Mouse (Mus musculus) testis, postnatal 14 days (tissue): ENCODE data around the gene Galnt10.

Source experiments
- DNase-seq: peaks from one replicate; pipeline ENCODE4 v3.0.0; 2021; ENCODE audit warnings: low spot score

Gene Galnt10

GRCm38 (mm10) chr11:57689811-57690210 lies 44.6 kb downstream of the Galnt10 start:
- no peak for DNase-seq

- no peak for DNase-seq
These were observed 45.6 kb downstream of the Galnt10 start for GRCm38 (mm10) chr11:57690836-57691235.

GRCm38 (mm10) chr11:57691939-57692338 lies 46.7 kb downstream of the Galnt10 start:
- DNase-seq = no peak

- DNase-seq = no peak
These were observed 47.5 kb downstream of the Galnt10 start for GRCm38 (mm10) chr11:57692726-57693125.

GRCm38 (mm10) chr11:57694486-57694885 lies 49.2 kb downstream of the Galnt10 start:
- DNase-seq = no peak

- no peak for DNase-seq
These were observed 51.0 kb downstream of the Galnt10 start for GRCm38 (mm10) chr11:57696207-57696676.

- DNase-seq = no peak
These were observed 51.6 kb downstream of the Galnt10 start for GRCm38 (mm10) chr11:57696807-57697251.

GRCm38 (mm10) chr11:57700114-57700513 lies 54.9 kb downstream of the Galnt10 start:
- DNase-seq = no peak

- no peak for DNase-seq
These were observed 56.1 kb downstream of the Galnt10 start for GRCm38 (mm10) chr11:57701193-57701925.

GRCm38 (mm10) chr11:57701956-57702355 lies 56.7 kb downstream of the Galnt10 start:
- DNase-seq = no peak

GRCm38 (mm10) chr11:57706620-57707019 lies 61.4 kb downstream of the Galnt10 start:
- DNase-seq = no peak

- no peak for DNase-seq
These were observed 62.0 kb downstream of the Galnt10 start for GRCm38 (mm10) chr11:57707114-57707798.

GRCm38 (mm10) chr11:57708174-57709154 lies 63.2 kb downstream of the Galnt10 start:
- no peak for DNase-seq

- DNase-seq = no peak
These were observed 68.7 kb downstream of the Galnt10 start for GRCm38 (mm10) chr11:57713960-57714359.

GRCm38 (mm10) chr11:57716721-57717120 lies 71.5 kb downstream of the Galnt10 start:
- DNase-seq = no peak

GRCm38 (mm10) chr11:57717432-57717831 lies 72.2 kb downstream of the Galnt10 start:
- no peak for DNase-seq

GRCm38 (mm10) chr11:57718081-57718480 lies 72.8 kb downstream of the Galnt10 start:
- no peak for DNase-seq

GRCm38 (mm10) chr11:57719631-57720030 lies 74.4 kb downstream of the Galnt10 start:
- no peak for DNase-seq

GRCm38 (mm10) chr11:57720076-57720475 lies 74.8 kb downstream of the Galnt10 start:
- DNase-seq = no peak

GRCm38 (mm10) chr11:57724791-57725463 lies 79.7 kb downstream of the Galnt10 start:
- DNase-seq = no peak

GRCm38 (mm10) chr11:57725926-57726325 lies 80.7 kb downstream of the Galnt10 start:
- DNase-seq = no peak
